Mouse (Mus musculus): ENCODE data around the gene Ptrh1.

DNA sequence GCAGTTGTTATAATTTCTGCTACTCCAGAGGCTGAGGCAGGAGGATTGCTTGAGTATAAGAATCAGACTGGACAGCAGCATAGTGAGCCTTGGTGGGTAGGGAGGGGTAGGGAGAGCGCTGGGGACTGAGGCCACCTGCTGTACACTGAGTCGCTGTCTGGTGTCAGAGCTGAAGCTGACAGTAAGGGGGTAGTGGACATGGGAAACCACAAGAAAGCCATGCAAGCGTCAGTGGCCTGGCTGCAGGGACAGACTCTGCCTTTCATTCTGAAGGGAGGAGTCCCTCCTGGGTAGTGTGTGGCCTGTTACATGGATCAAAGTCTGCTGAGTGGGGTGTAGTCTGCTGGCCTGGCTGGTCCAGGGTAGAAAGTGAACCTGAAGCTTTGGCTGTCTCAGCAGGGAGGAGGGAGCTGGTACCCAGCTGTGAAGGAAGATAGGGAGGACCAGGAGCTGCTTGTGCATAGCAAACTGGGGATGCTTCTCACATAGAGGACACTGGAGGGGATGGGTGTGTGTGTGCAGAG lies 39.2 kb upstream of the Ptrh1 start:
- TF ChIP-seq CTCF (IDR thresholded peaks at IDR 0.05; ENCODE audit: control insufficient read depth, insufficient read depth, insufficient read length): no peak
- TF ChIP-seq MYOD1 (IDR thresholded peaks at IDR 0.05; ENCODE audit: control insufficient read depth, insufficient read length, low read depth): no peak
- TF ChIP-seq CEBPB (IDR thresholded peaks at IDR 0.05; ENCODE audit: low read depth): no peak
- TF ChIP-seq MAX (IDR thresholded peaks at IDR 0.05): no peak
- no peak for TF ChIP-seq USF1 (IDR thresholded peaks at IDR 0.05; ENCODE audit: low read depth)
- no peak for TF ChIP-seq FOSL1 (IDR thresholded peaks at IDR 0.05; ENCODE audit: insufficient read depth, low read length, poor library complexity, severe bottlenecking)
- no peak for TF ChIP-seq MYOG (IDR thresholded peaks at IDR 0.05; ENCODE audit: control insufficient read depth, extremely low read depth, insufficient read length)
